Mouse (Mus musculus): ENCODE measurements around the gene Rbfox3. TPM values are rescaled to one million over a fixed set of nuclear protein-coding genes. Genes with fewer than 3 reads are reported as not detected.

The Rbfox3 gene
- polyA plus RNA-seq (2012; rRNA removed), result 0.16 and 0.18 TPM in 2 replicates

DNA sequence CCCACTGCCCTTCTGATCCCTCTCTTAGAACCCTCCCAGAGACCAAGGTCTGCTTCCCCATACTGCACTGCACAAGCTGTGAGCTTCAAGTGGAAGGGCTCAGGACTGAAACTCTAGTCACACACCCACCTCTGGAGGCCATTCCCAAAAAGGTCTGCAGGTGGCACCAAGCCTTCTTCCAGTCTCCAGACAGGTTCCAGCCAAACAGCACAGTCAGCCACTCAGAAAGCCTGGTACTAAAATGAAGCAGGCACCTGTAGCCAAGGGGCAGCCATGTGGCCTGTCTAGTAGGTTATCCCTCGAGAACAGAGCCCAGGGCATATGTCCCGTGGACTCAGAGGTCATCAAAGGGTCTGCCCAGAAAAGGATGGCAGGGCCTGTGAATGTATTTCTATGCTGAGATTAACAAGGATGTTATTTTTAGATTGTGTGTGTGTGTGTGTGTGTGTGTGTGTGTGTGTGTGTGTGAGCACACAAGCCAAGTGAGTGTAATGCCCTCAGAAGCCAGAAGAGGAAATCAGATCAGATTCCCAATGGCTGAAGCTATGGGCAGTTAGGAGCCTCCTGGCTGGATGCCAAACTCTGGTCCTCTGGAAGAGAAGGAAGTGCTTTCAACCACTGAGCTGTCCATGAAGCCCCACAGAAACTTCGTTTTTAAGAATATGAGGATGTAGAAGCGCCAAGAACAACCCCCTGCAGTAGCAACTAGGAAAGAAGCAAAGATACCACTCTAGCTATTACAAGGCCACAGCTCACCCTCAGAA lies at the start of gene Rbfox3:
Rbfox3 (minus strand) TSS at position 291 of the 764 bp plus-strand sequence.

DNA sequence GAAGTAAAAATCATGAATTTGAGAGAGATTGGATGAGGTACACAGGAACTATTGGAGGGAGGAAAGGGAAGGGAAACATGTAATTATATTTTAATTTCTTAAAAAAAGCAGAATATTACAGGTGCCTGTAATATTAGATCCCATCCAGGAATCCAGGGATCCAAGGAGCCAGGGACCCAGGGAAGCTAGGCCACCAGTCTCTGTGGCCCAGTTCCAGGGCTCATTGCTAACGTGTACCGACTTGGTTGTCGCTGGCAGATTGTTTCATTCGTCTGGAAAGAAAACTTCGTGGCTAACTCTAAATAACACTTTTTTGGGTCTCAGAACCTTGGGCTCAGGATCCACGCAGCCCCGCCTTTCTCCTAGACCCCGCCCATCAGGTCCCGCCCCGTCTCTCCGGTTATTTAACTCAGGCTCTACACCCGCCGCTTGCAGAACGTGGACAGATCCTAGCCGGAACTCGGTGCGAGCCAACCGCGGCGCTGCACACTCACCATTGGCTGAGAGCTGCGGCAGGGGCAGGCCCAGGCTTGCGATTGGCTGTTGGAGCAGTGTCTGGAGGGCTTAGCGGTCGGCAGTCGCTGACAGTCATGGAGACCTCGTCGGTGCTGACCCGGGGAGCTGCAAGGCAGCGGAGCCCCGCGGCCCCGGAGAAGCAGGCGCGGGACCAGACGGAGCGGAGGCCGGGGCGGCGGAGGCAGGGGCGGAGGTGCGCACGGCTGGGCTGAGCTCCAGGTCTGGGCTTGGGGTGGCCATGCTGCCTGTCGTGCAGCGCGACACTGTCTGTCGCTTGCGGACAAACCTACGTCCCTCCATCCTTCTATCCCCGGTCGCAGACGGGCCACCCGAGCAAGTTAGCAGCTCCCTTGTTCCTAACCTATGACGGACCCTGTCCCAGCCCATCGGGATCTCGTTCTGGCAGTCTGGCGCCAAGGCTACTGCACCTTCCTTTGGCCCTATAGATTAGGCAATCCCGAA lies 434.7 kb downstream of the Rbfox3 start, which contains the start of gene Engase:
Engase (plus strand) TSS at position 434 of the 978 bp plus-strand sequence.

Other genes starting within 250 kb of the Rbfox3 start
- not detected in 2 replicates for gene Enpp7, start 76.6 kb upstream of the Rbfox3 start, polyA plus RNA-seq (2012; rRNA removed)
- gene Cbx2, start 111.4 kb upstream of the Rbfox3 start, polyA plus RNA-seq (2012; rRNA removed), result 1.4 and 1.8 TPM in 2 replicates
- 0.60 and 0.61 TPM in 2 replicates for gene Cbx8, start 129.4 kb upstream of the Rbfox3 start, polyA plus RNA-seq (2012; rRNA removed)
- gene Cbx4, start 174.6 kb upstream of the Rbfox3 start, polyA plus RNA-seq (2012; rRNA removed), result 2.5 and 2.9 TPM in 2 replicates